Mouse (Mus musculus): Measurements from ENCODE around the gene Fabp1.

DNA sequence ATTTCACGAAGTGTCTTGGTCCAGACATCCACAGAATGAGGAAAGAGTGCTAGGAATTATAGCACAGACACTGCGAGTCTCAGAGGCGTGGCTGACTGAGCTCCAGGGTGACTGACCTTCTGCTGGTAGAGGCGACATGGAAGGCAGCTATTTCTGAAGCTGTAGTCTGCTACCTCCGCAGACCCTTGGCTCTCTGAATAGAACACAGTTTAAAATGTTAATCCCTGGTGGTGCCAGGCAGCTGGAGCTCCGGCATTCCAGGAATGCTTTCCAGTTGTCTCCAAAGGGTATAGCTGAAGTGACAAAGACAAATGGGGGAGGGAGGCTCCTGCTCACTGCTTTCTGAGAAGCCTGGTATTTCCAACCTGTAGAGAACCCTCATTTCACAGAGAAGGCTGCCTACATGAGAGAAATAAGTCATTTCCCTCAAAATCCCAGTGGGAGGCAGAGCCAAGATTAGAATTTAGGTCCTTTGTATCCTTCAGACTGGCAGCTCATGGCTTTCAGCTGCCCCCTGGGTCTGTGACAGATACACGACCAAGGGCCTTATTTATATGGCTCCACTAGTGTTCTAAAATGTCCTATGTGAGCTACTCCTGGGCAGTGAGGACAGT lies 27.6 kb downstream of the Fabp1 start:
- TF ChIP-seq CTCF (IDR thresholded peaks at IDR 0.05; ENCODE audit: low read depth, low read length), result no peak
- TF ChIP-seq POLR2A (IDR thresholded peaks at IDR 0.05; ENCODE audit: insufficient read depth, low read length), result no peak

All from ES-Bruce4 (cell line).